Mouse (Mus musculus) small intestine, adult 2 months (tissue): ENCODE data around the gene Gm29609. TPM values are rescaled to one million over a fixed set of nuclear protein-coding genes. Genes with fewer than 3 reads are reported as not detected.
"Not testable (repeated sequence)": the region's sequence is repeated elsewhere in the genome, so short reads cannot be mapped to it uniquely, and the experiment has no call there.

Source experiments
- H3K27ac ChIP-seq: fragments of 200-500 bp; 2 replicates; pipeline ENCODE4 v1.5.1; 2012; ENCODE audit warnings: low read depth, low read length, control low read depth, inconsistent platforms; ENCODE audit not compliant: insufficient read depth
- H3K27me3 ChIP-seq: fragments of 200-500 bp; 2 replicates; pipeline ENCODE4 v1.6.1; 2012; ENCODE audit warnings: mild to moderate bottlenecking, moderate library complexity, low read length, inconsistent platforms; ENCODE audit not compliant: control insufficient read depth, insufficient read depth
- H3K36me3 ChIP-seq: fragments of 200-500 bp; 2 replicates; pipeline ENCODE4 v1.6.1; 2012; ENCODE audit warnings: mild to moderate bottlenecking, low read length, control low read depth, inconsistent platforms; ENCODE audit not compliant: control insufficient read depth, insufficient read depth
- H3K4me1 ChIP-seq: fragments of 200-500 bp; 2 replicates; pipeline ENCODE4 v1.6.1; 2012; ENCODE audit warnings: low read length, inconsistent platforms, mixed read lengths; ENCODE audit not compliant: control insufficient read depth, insufficient read depth, insufficient read length
- H3K4me3 ChIP-seq: fragments of 200-500 bp; 2 replicates; pipeline ENCODE4 v1.5.1; 2012; ENCODE audit warnings: low read depth, mild to moderate bottlenecking, control low read depth, inconsistent platforms, low read length, moderate library complexity
- CTCF ChIP-seq: fragments of 200-500 bp; IDR thresholded peaks from 2 replicates; pipeline ENCODE4 v1.5.1; 2012; ENCODE audit warnings: low read depth, mild to moderate bottlenecking, control low read depth, inconsistent platforms, low read length, moderate library complexity, mixed read lengths; ENCODE audit not compliant: insufficient replicate concordance, insufficient read length; ENCODE audit errors: extremely low read depth
- POLR2A ChIP-seq: fragments of 200-500 bp; IDR thresholded peaks from 2 replicates; pipeline ENCODE4 v1.6.1; 2012; ENCODE audit warnings: low read depth, mild to moderate bottlenecking, control low read depth, inconsistent platforms, low read length, moderate library complexity
- WGBS: fragments of 180-500 bp; shearing (Covaris S2); methylation state at CpG from one replicate; pipeline ENCODE4 v1.1.7; 2018; 5-methylcytosine and 5-hydroxymethylcytosine counted together
- polyA plus RNA-seq: library from polyadenylated mRNA; depleted of rRNA; stranded (reverse); fragments of >200 nt; gene quantifications from 2 replicates; pipeline ENCODE4 v1.2.3, GENCODE M21; 2012

Gene Gm29609
- polyA plus RNA-seq, 1 experiment = 0.98 TPM

- Histone ChIP-seq H3K27ac (peak overlapping the region; percentile 70), H3K4me3 (peak overlapping the region; percentile 84), H3K36me3 (peaks cover 2% of the 10 kb centered on the region; the same call in 1 of the 2 replicates), H3K4me1 (peaks cover 3% of the 10 kb centered on the region; the same call in 1 of the 2 replicates), H3K27me3 (no peaks in the 10 kb centered on the region)
- under 1% methylated on average over 11 of the region's 11 CpGs for WGBS
- no peak for TF ChIP-seq CTCF
- no peak for TF ChIP-seq POLR2A
Observed at GRCm38 (mm10) chr5:31219474-31219873, 39.8 kb upstream of the Gm29609 start.

- Histone ChIP-seq H3K4me1 (peaks cover 3% of the 10 kb centered on the region; the same call in 1 of the 2 replicates), H3K36me3 (peaks cover 2% of the 10 kb centered on the region; the same call in 1 of the 2 replicates), H3K4me3 (no peak overlapping the region), H3K27ac (no peak overlapping the region), H3K27me3 (no peaks in the 10 kb centered on the region)
- 0% methylated on average over 2 of the region's 2 CpGs for WGBS
- no peak for TF ChIP-seq CTCF
- no peak for TF ChIP-seq POLR2A
Observed at GRCm38 (mm10) chr5:31219070-31219469, 39.4 kb upstream of the Gm29609 start.

- H3K4me1 ChIP-seq = peaks cover 3% of the 10 kb centered on the region; the same call in 1 of the 2 replicates
- TF ChIP-seq CTCF = no peak
- TF ChIP-seq POLR2A = no peak
- no peak overlapping the region for H3K27ac ChIP-seq
- H3K4me3 ChIP-seq = no peak overlapping the region
- 34% methylated on average over 7 of the region's 7 CpGs for WGBS
- H3K27me3 ChIP-seq = no peaks in the 10 kb centered on the region
- H3K36me3 ChIP-seq = peaks cover 2% of the 10 kb centered on the region; the same call in 1 of the 2 replicates
Observed at GRCm38 (mm10) chr5:31218294-31218693, 38.6 kb upstream of the Gm29609 start.

- H3K36me3 ChIP-seq, H3K4me3 ChIP-seq, H3K27ac ChIP-seq, H3K27me3 ChIP-seq, H3K4me1 ChIP-seq: not testable (repeated sequence)
- 78% methylated on average over 6 of the region's 6 CpGs for WGBS
Observed at GRCm38 (mm10) chr5:31216554-31216953, 36.8 kb upstream of the Gm29609 start.

GRCm38 (mm10) chr5:31204421-31204820 is 24.7 kb upstream of the Gm29609 start:
- TF ChIP-seq POLR2A (no peak), CTCF (no peak)
- WGBS = 90% methylated on average over 6 of the region's 6 CpGs

GRCm38 (mm10) chr5:31203866-31204265 is 24.2 kb upstream of the Gm29609 start:
- no peak overlapping the region for H3K4me3 ChIP-seq
- no peaks in the 10 kb centered on the region for H3K27me3 ChIP-seq
- no peak for TF ChIP-seq CTCF
- no peak for TF ChIP-seq POLR2A
- H3K36me3 ChIP-seq = peaks cover 56% of the 10 kb centered on the region
- H3K27ac ChIP-seq = no peak overlapping the region
- H3K4me1 ChIP-seq = peaks cover 8% of the 10 kb centered on the region
- 93% methylated on average over 2 of the region's 2 CpGs for WGBS

More at GRCm38 (mm10) chr5:31204421-31204820, 24.7 kb upstream of the Gm29609 start:
- Histone ChIP-seq H3K36me3 (peaks cover 52% of the 10 kb centered on the region), H3K4me3 (no peak overlapping the region), H3K4me1 (peaks cover 8% of the 10 kb centered on the region), H3K27ac (no peak overlapping the region), H3K27me3 (no peaks in the 10 kb centered on the region)

GRCm38 (mm10) chr5:31202933-31203332 is 23.2 kb upstream of the Gm29609 start:
- Histone ChIP-seq H3K27ac (no peak overlapping the region), H3K27me3 (no peaks in the 10 kb centered on the region), H3K4me1 (peaks cover 8% of the 10 kb centered on the region), H3K36me3 (peaks cover 60% of the 10 kb centered on the region), H3K4me3 (peak overlapping the region; percentile 71)
- no peak for TF ChIP-seq CTCF
- no peak for TF ChIP-seq POLR2A
- WGBS = 85% methylated on average over 7 of the region's 7 CpGs
